Mouse (Mus musculus): ENCODE results near the gene Fermt2. TPM values are rescaled to one million over a fixed set of nuclear protein-coding genes. Genes with fewer than 3 reads are reported as not detected.
"Not testable (repeated sequence)": the region's sequence is repeated elsewhere in the genome, so short reads cannot be mapped to it uniquely, and the experiment has no call there.

Fermt2 gene
- total RNA-seq, 1 experiment from 2014 or later: not detected

GRCm38 (mm10) chr14:45528861-45529260 lies 1.1 kb downstream of the Fermt2 start:
- no peak for ATAC-seq (replicated peaks; ENCODE audit: insufficient number of reproducible peaks, low FRiP score, low TSS enrichment, poor library complexity, severe bottlenecking)

GRCm38 (mm10) chr14:45515771-45516170 lies 14.1 kb downstream of the Fermt2 start:
- ATAC-seq (replicated peaks; ENCODE audit: insufficient number of reproducible peaks, low FRiP score, low TSS enrichment, poor library complexity, severe bottlenecking): no peak

- ATAC-seq (replicated peaks; ENCODE audit: insufficient number of reproducible peaks, low FRiP score, low TSS enrichment, poor library complexity, severe bottlenecking): no peak
These were observed 19.1 kb downstream of the Fermt2 start for GRCm38 (mm10) chr14:45510787-45511186.

- no peak for ATAC-seq (replicated peaks; ENCODE audit: insufficient number of reproducible peaks, low FRiP score, low TSS enrichment, poor library complexity, severe bottlenecking)
These were observed 22.0 kb downstream of the Fermt2 start for GRCm38 (mm10) chr14:45507923-45508322.

- ATAC-seq (replicated peaks; ENCODE audit: insufficient number of reproducible peaks, low FRiP score, low TSS enrichment, poor library complexity, severe bottlenecking): no peak
These were observed 22.5 kb downstream of the Fermt2 start for GRCm38 (mm10) chr14:45507447-45507846.

GRCm38 (mm10) chr14:45507032-45507431 lies 22.9 kb downstream of the Fermt2 start:
- ATAC-seq (replicated peaks; ENCODE audit: insufficient number of reproducible peaks, low FRiP score, low TSS enrichment, poor library complexity, severe bottlenecking): no peak

- ATAC-seq (replicated peaks; ENCODE audit: insufficient number of reproducible peaks, low FRiP score, low TSS enrichment, poor library complexity, severe bottlenecking): no peak
These were observed 23.8 kb downstream of the Fermt2 start for GRCm38 (mm10) chr14:45506165-45506564.

GRCm38 (mm10) chr14:45504422-45505113 lies 25.4 kb downstream of the Fermt2 start:
- no peak for ATAC-seq (replicated peaks; ENCODE audit: insufficient number of reproducible peaks, low FRiP score, low TSS enrichment, poor library complexity, severe bottlenecking)

GRCm38 (mm10) chr14:45503934-45504333 lies 26.0 kb downstream of the Fermt2 start:
- no peak for ATAC-seq (replicated peaks; ENCODE audit: insufficient number of reproducible peaks, low FRiP score, low TSS enrichment, poor library complexity, severe bottlenecking)

GRCm38 (mm10) chr14:45500052-45500451 lies 29.9 kb downstream of the Fermt2 start:
- no peak for ATAC-seq (replicated peaks; ENCODE audit: insufficient number of reproducible peaks, low FRiP score, low TSS enrichment, poor library complexity, severe bottlenecking)

GRCm38 (mm10) chr14:45497116-45497515 lies 32.8 kb downstream of the Fermt2 start:
- ATAC-seq (replicated peaks; ENCODE audit: insufficient number of reproducible peaks, low FRiP score, low TSS enrichment, poor library complexity, severe bottlenecking): no peak

GRCm38 (mm10) chr14:45495810-45496209 lies 34.1 kb downstream of the Fermt2 start:
- not testable (repeated sequence) for ATAC-seq (replicated peaks; ENCODE audit: insufficient number of reproducible peaks, low FRiP score, low TSS enrichment, poor library complexity, severe bottlenecking)

GRCm38 (mm10) chr14:45493891-45494290 lies 36.0 kb downstream of the Fermt2 start:
- ATAC-seq (replicated peaks; ENCODE audit: insufficient number of reproducible peaks, low FRiP score, low TSS enrichment, poor library complexity, severe bottlenecking): no peak

GRCm38 (mm10) chr14:45492668-45493067 lies 37.2 kb downstream of the Fermt2 start:
- no peak for ATAC-seq (replicated peaks; ENCODE audit: insufficient number of reproducible peaks, low FRiP score, low TSS enrichment, poor library complexity, severe bottlenecking)

- ATAC-seq (replicated peaks; ENCODE audit: insufficient number of reproducible peaks, low FRiP score, low TSS enrichment, poor library complexity, severe bottlenecking): no peak
These were observed 37.9 kb downstream of the Fermt2 start for GRCm38 (mm10) chr14:45492038-45492437.

- not testable (repeated sequence) for ATAC-seq (replicated peaks; ENCODE audit: insufficient number of reproducible peaks, low FRiP score, low TSS enrichment, poor library complexity, severe bottlenecking)
These were observed 42.7 kb downstream of the Fermt2 start for GRCm38 (mm10) chr14:45487201-45487600.

- ATAC-seq (replicated peaks; ENCODE audit: insufficient number of reproducible peaks, low FRiP score, low TSS enrichment, poor library complexity, severe bottlenecking): not testable (repeated sequence)
These were observed 46.6 kb downstream of the Fermt2 start for GRCm38 (mm10) chr14:45483361-45483760.

GRCm38 (mm10) chr14:45478977-45479806 lies 50.7 kb downstream of the Fermt2 start:
- ATAC-seq (replicated peaks; ENCODE audit: insufficient number of reproducible peaks, low FRiP score, low TSS enrichment, poor library complexity, severe bottlenecking): no peak

GRCm38 (mm10) chr14:45478515-45478914 lies 51.4 kb downstream of the Fermt2 start:
- ATAC-seq (replicated peaks; ENCODE audit: insufficient number of reproducible peaks, low FRiP score, low TSS enrichment, poor library complexity, severe bottlenecking): no peak

- ATAC-seq (replicated peaks; ENCODE audit: insufficient number of reproducible peaks, low FRiP score, low TSS enrichment, poor library complexity, severe bottlenecking): no peak
These were observed 52.3 kb downstream of the Fermt2 start for GRCm38 (mm10) chr14:45477651-45478050.
